Mouse (Mus musculus) embryonic facial prominence, embryonic 13.5 days (tissue): ENCODE measurements around the gene Bend7. TPM values are rescaled to one million over a fixed set of nuclear protein-coding genes. Genes with fewer than 3 reads are reported as not detected.

Source experiments
- ATAC-seq: fragments of 200-750 bp; cut with Nextera tagmentation; 2 replicates; pipeline ENCODE4 v1.8.0; 2017; ENCODE audit warnings: low read depth; ENCODE audit not compliant: insufficient number of reproducible peaks, insufficient read depth, low FRiP score, low TSS enrichment
- H3K27ac ChIP-seq: fragments of 300-500 bp; sonication (generic); 2 replicates; pipeline ENCODE4 v1.5.1; 2015; ENCODE audit warnings: moderate library complexity, mild to moderate bottlenecking, inconsistent platforms
- H3K27me3 ChIP-seq: fragments of 300-500 bp; sonication (generic); 2 replicates; pipeline ENCODE4 v1.6.1; 2015; ENCODE audit warnings: mild to moderate bottlenecking, inconsistent platforms
- H3K36me3 ChIP-seq: fragments of 300-500 bp; sonication (generic); 2 replicates; pipeline ENCODE4 v1.6.1; 2015; ENCODE audit warnings: mild to moderate bottlenecking, inconsistent platforms
- H3K4me1 ChIP-seq: fragments of 300-500 bp; sonication (generic); 2 replicates; pipeline ENCODE4 v1.6.1; 2015; ENCODE audit warnings: inconsistent platforms
- H3K4me2 ChIP-seq: fragments of 300-500 bp; sonication (generic); 2 replicates; pipeline ENCODE4 v1.6.1; 2015; ENCODE audit warnings: moderate library complexity, mild to moderate bottlenecking, inconsistent platforms
- H3K4me3 ChIP-seq: fragments of 300-500 bp; sonication (generic); 2 replicates; pipeline ENCODE4 v1.5.1; 2015; ENCODE audit warnings: mild to moderate bottlenecking, inconsistent platforms
- H3K9ac ChIP-seq: fragments of 300-500 bp; sonication (generic); 2 replicates; pipeline ENCODE4 v1.6.1; 2015; ENCODE audit warnings: mild to moderate bottlenecking, inconsistent platforms
- H3K9me3 ChIP-seq: fragments of 300-500 bp; sonication (generic); 2 replicates; pipeline ENCODE4 v1.6.1; 2016; ENCODE audit warnings: inconsistent platforms
- WGBS: fragments of 180-500 bp; shearing (Covaris S2); methylation state at CpG from one replicate; pipeline ENCODE4 v1.1.7; 2015; ENCODE audit warnings: mixed read lengths; 5-methylcytosine and 5-hydroxymethylcytosine counted together
- polyA plus RNA-seq: library from polyadenylated mRNA; unstranded; fragments of >200 nt; fragmentation: Nextera tagmentation; extraction: Ambion mirVana; gene quantifications from 2 replicates; pipeline ENCODE4 v1.2.1, GENCODE M21; 2015

Gene Bend7
- polyA plus RNA-seq, 1 experiment from 2014 or later, result 1.4 TPM

- Histone ChIP-seq H3K27ac (no peak overlapping the region), H3K27me3 (no peaks in the 10 kb centered on the region), H3K4me3 (no peak overlapping the region), H3K4me2 (no peak overlapping the region), H3K9ac (no peak overlapping the region), H3K4me1 (peaks cover 5% of the 10 kb centered on the region), H3K9me3 (no peaks in the 10 kb centered on the region), H3K36me3 (no peaks in the 10 kb centered on the region)
- ATAC-seq, result no peak
- 81% methylated on average over 11 of the region's 11 CpGs for WGBS
These were observed 65.4 kb downstream of the Bend7 start for GRCm38 (mm10) chr2:4782809-4783641.

- peaks cover 5% of the 10 kb centered on the region for H3K4me1 ChIP-seq
- H3K36me3 ChIP-seq, result no peaks in the 10 kb centered on the region
- H3K9me3 ChIP-seq, result no peaks in the 10 kb centered on the region
- H3K4me2 ChIP-seq, result no peak overlapping the region
- no peak overlapping the region for H3K9ac ChIP-seq
- no peaks in the 10 kb centered on the region for H3K27me3 ChIP-seq
- H3K27ac ChIP-seq, result no peak overlapping the region
- 75% methylated on average over 8 of the region's 8 CpGs for WGBS
- H3K4me3 ChIP-seq, result no peak overlapping the region
- ATAC-seq, result no peak
These were observed 66.4 kb downstream of the Bend7 start for GRCm38 (mm10) chr2:4784012-4784411.

DNA sequence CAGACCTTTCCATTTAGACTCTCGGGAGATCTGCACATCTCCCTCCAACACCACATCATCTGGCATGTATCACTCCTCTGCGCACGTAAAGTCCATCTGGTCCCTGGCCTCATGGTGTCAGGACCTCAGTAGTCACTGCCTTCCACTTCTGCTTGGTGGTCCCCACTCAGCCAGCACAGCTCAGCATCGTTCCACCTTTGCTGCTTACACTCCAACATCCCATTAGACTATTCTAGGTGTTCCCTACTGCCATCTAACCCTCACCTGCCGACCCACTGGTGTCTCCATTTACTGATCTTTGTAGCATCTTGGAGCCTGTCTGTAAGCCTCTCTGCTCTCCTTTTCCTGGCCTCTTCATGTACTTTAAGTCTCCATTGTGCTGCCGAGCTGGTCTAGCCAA, 67.4 kb downstream of the Bend7 start:
- Histone ChIP-seq H3K27ac (no peak overlapping the region), H3K9ac (no peak overlapping the region), H3K9me3 (no peaks in the 10 kb centered on the region), H3K36me3 (no peaks in the 10 kb centered on the region), H3K4me2 (no peak overlapping the region), H3K27me3 (no peaks in the 10 kb centered on the region), H3K4me1 (peaks cover 5% of the 10 kb centered on the region), H3K4me3 (no peak overlapping the region)
- ATAC-seq, result no peak
- WGBS, result 80% methylated on average over 6 of the region's 6 CpGs

DNA sequence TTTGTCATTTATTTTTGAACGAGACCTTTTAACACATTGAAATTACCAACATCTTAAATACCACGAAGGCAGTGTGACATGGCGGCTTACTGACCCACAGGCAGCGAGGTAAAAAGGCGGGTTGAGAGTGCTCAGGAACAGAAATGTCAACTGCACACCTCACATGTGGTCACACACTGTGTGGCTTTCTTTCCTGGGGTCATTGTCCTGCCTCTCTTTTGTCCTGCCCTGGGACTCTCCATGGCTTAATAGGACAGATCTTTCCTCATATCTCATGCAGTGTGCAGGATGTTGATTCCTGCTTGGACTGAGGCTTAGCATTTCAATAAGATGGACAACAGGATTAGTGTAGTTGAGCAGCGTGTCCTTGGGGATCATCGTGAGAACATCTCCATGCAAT, 69.6 kb downstream of the Bend7 start:
- no peaks in the 10 kb centered on the region for H3K36me3 ChIP-seq
- H3K4me3 ChIP-seq, result no peak overlapping the region
- H3K27ac ChIP-seq, result no peak overlapping the region
- H3K4me2 ChIP-seq, result no peak overlapping the region
- H3K9ac ChIP-seq, result no peak overlapping the region
- no peaks in the 10 kb centered on the region for H3K27me3 ChIP-seq
- H3K9me3 ChIP-seq, result no peaks in the 10 kb centered on the region
- WGBS, result 85% methylated on average over 7 of the region's 7 CpGs
- H3K4me1 ChIP-seq, result peaks cover 5% of the 10 kb centered on the region
- no peak for ATAC-seq

DNA sequence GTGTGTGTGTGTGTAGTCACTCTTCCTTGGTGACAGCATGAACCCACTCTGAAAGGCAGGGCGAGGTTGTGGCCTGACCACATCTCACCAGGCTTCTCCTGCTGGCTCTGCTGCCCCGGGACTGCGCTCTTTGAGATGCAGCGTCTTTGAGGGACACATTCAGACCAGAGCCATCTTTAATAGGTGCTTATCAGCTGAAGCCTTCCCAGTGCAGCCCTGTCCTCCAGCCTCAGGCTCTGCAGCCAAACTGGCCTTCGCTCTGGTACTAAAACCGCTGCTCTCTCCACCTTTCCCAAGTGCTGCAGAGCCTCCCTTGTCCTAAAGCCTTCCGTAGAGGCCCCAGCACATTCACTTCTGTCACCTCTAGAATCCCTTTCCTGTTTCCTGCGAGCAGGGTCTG, 74.0 kb downstream of the Bend7 start:
- H3K4me3 ChIP-seq, result no peak overlapping the region
- WGBS, result 78% methylated on average over 8 of the region's 8 CpGs
- H3K4me2 ChIP-seq, result no peak overlapping the region
- ATAC-seq, result no peak
- H3K27ac ChIP-seq, result no peak overlapping the region
- H3K4me1 ChIP-seq, result no peaks in the 10 kb centered on the region
- no peaks in the 10 kb centered on the region for H3K36me3 ChIP-seq
- no peaks in the 10 kb centered on the region for H3K27me3 ChIP-seq
- no peaks in the 10 kb centered on the region for H3K9me3 ChIP-seq
- no peak overlapping the region for H3K9ac ChIP-seq

DNA sequence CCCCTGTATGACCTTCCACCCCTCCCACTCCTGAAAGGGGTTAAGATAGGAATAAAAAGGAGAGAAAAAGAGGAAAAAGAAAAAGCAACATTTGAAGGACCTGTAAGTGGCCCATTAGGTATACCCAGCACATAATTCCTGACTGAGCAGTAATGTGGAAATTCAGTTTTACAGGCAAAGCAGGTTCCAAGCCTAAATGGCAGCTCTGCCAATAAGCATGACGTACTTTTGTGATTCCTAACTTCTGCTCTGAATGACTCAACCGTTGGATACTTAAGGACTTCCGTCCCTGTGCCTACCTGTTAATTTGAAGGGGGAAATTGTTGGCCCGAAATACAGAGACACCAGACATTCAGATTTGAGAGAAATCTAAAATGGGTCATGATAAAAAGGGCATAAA, 74.9 kb downstream of the Bend7 start:
- Histone ChIP-seq H3K27me3 (no peaks in the 10 kb centered on the region), H3K4me3 (no peak overlapping the region), H3K27ac (no peak overlapping the region), H3K9me3 (no peaks in the 10 kb centered on the region), H3K4me1 (no peaks in the 10 kb centered on the region), H3K9ac (no peak overlapping the region), H3K4me2 (no peak overlapping the region), H3K36me3 (no peaks in the 10 kb centered on the region)
- 84% methylated on average over 4 of the region's 4 CpGs for WGBS
- ATAC-seq, result no peak

GRCm38 (mm10) chr2:4802395-4803176, 85.0 kb downstream of the Bend7 start:
- Histone ChIP-seq H3K36me3 (no peaks in the 10 kb centered on the region), H3K9ac (no peak overlapping the region), H3K27me3 (peaks cover 3% of the 10 kb centered on the region; the same call in 1 of the 2 replicates), H3K4me1 (no peaks in the 10 kb centered on the region), H3K9me3 (no peaks in the 10 kb centered on the region), H3K4me3 (no peak overlapping the region; the same call in 1 of the 2 replicates), H3K27ac (no peak overlapping the region), H3K4me2 (peak overlapping the region; percentile 43)
- 38% methylated on average over 18 of the region's 18 CpGs for WGBS
- no peak for ATAC-seq

- Histone ChIP-seq H3K4me2 (no peak overlapping the region), H3K9ac (no peak overlapping the region), H3K27ac (no peak overlapping the region), H3K4me1 (peaks cover 13% of the 10 kb centered on the region), H3K4me3 (no peak overlapping the region), H3K9me3 (peaks cover 3% of the 10 kb centered on the region; the same call in 1 of the 2 replicates), H3K27me3 (peaks cover 5% of the 10 kb centered on the region), H3K36me3 (no peaks in the 10 kb centered on the region)
- no peak for ATAC-seq
- WGBS, result 47% methylated on average over 5 of the region's 5 CpGs
These were observed 98.7 kb downstream of the Bend7 start for GRCm38 (mm10) chr2:4816308-4816707.

DNA sequence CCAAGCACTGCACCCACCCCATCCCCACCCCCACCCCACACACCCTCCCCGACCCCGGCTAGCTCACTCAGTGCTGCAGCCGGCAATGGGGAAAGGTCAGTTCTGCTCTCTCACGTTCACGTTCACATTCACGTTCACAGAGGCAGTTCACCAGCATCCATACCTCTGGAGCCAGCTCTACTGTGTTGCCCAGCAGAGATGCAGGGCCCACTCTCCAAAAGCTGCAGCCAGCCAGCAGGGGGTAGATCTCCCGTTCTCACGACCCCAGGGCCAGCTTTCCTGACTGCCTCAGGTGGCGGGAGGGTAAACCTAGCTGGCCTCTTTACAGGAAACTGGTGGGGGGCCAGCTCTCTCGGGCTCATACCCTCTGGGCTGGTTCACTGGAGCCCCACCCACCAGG, 100.0 kb downstream of the Bend7 start:
- peak overlapping the region; percentile 39 for H3K4me2 ChIP-seq
- WGBS, result 9% methylated on average over 10 of the region's 10 CpGs
- no peak; the same call in 1 of the 2 replicates for ATAC-seq
- H3K36me3 ChIP-seq, result no peaks in the 10 kb centered on the region
- peaks cover 5% of the 10 kb centered on the region for H3K27me3 ChIP-seq
- H3K9ac ChIP-seq, result no peak overlapping the region
- no peak overlapping the region for H3K4me3 ChIP-seq
- no peak overlapping the region for H3K27ac ChIP-seq
- peaks cover 6% of the 10 kb centered on the region; the same call in 1 of the 2 replicates for H3K9me3 ChIP-seq
- H3K4me1 ChIP-seq, result peaks cover 13% of the 10 kb centered on the region

DNA sequence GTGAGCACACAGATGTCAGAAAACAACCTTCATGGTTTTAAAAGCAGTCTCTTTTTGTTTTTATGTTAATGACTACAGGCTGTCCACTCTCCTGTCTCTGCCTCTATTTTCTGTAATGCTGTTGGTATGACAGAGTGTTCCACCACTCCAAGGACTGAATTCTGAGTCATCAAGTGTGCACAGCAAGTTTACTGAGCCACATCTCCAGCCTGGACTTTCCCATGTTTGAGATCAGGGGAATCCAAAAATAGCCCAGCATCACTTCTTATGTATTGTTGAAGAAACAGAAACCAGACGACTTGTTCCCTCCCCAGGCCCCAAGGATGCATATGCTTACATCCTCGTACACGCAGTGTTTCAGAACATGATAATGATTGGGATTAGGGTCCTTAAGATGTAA, 102.6 kb downstream of the Bend7 start:
- peaks cover 13% of the 10 kb centered on the region for H3K4me1 ChIP-seq
- peaks cover 5% of the 10 kb centered on the region for H3K27me3 ChIP-seq
- no peak overlapping the region for H3K4me2 ChIP-seq
- H3K27ac ChIP-seq, result no peak overlapping the region
- H3K4me3 ChIP-seq, result no peak overlapping the region
- ATAC-seq, result no peak
- no peaks in the 10 kb centered on the region for H3K36me3 ChIP-seq
- peaks cover 6% of the 10 kb centered on the region; the same call in 1 of the 2 replicates for H3K9me3 ChIP-seq
- no peak overlapping the region for H3K9ac ChIP-seq
- 67% methylated on average over 3 of the region's 3 CpGs for WGBS

DNA sequence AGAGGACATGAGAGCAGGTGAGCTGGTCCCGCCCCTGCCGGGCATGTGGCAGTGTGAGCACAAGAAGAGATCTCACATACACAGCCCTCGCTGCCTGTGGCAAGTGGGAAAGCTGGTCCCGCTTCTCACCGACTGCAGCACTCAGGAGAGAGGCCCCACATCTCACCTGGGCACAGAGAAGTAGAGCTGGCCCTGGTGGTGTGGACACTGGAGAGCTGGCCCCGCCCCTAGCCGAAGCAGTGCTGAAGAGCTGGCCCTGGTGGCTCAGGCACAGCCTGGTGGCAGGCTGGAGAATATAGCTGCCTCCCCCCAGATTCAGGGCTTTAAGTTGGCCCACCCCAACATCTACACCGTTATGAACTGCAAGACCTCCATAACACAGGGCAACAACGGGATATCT, 106.4 kb downstream of the Bend7 start:
- H3K4me1 ChIP-seq, result peaks cover 6% of the 10 kb centered on the region; the same call in 1 of the 2 replicates
- H3K36me3 ChIP-seq, result no peaks in the 10 kb centered on the region
- no peaks in the 10 kb centered on the region for H3K27me3 ChIP-seq
- no peak overlapping the region for H3K4me2 ChIP-seq
- no peak overlapping the region for H3K9ac ChIP-seq
- H3K9me3 ChIP-seq, result peaks cover 6% of the 10 kb centered on the region; the same call in 1 of the 2 replicates
- H3K4me3 ChIP-seq, result no peak overlapping the region
- H3K27ac ChIP-seq, result no peak overlapping the region
- no peak for ATAC-seq
- WGBS, result 62% methylated on average over 9 of the region's 9 CpGs

DNA sequence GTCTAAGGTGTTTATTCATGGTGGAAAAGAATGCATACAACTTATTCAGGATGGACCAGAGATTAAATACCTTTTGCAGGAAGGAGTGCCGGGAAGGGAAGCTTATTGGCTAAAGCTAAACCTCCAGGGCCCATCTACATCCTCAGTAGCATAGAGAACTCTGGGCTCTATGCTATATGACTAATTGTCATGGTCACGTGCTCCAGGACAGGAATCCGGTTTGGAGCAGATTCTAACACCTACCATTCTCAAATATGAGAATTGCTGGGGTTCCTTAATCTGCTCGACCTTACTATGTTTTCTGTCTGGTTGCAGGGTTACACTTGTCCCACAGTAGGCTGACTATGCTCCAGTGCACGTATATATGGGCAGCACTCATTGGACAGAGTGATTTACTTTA, 110.4 kb downstream of the Bend7 start:
- no peak for ATAC-seq
- no peaks in the 10 kb centered on the region for H3K9me3 ChIP-seq
- 77% methylated on average over 5 of the region's 5 CpGs for WGBS

More for the DNA sequence above, 110.4 kb downstream of the Bend7 start:
- Histone ChIP-seq H3K27me3 (no peaks in the 10 kb centered on the region), H3K27ac (no peak overlapping the region), H3K4me1 (peaks cover 3% of the 10 kb centered on the region; the same call in 1 of the 2 replicates), H3K4me3 (no peak overlapping the region), H3K36me3 (no peaks in the 10 kb centered on the region), H3K9ac (no peak overlapping the region), H3K4me2 (no peak overlapping the region)
